ENCODE assay signal across 20 mouse cellular contexts in genomic region chr5:125167524-125167923, GRCm38 (mm10). TPM values are rescaled to one million over a fixed set of nuclear protein-coding genes. Genes with fewer than 3 reads are reported as not detected.
DNase-seq lines count a peak whose midpoint lies in the region; ATAC-seq lines count a peak whose summit lies in the region.
"Had no signal": no experiment of that assay in that cellular context is flagged by ENCODE, and none has a peak within 500 bp of the region (broad histone marks: within the 10 kb centered on the region; RNA-seq: fewer than 3 reads in every experiment).

No protein-coding gene starts in this region.

- H3K9me3 ChIP-seq in forebrain, embryonic 12.5 days, result no peaks in the 10 kb centered on the region
- no peaks in the 10 kb centered on the region for H3K9me3 ChIP-seq in forebrain, embryonic 10.5 days
- H3K9me3 ChIP-seq in hindbrain, embryonic 13.5 days, result no peaks in the 10 kb centered on the region
- H3K9me3 ChIP-seq in hindbrain, embryonic 12.5 days (replicated peaks), result no peaks in the 10 kb centered on the region
- H3K9me3 ChIP-seq in neural tube, embryonic 12.5 days, result no peaks in the 10 kb centered on the region
- H3K9me3 ChIP-seq: embryonic facial prominence, embryonic 15.5 days; liver, embryonic 13.5 days; lung, embryonic 15.5 days; stomach, embryonic 15.5 days had no signal

- no peaks in the 10 kb centered on the region; the same call in 1 of the 2 replicates for H3K36me3 ChIP-seq in forebrain, embryonic 12.5 days (replicated peaks)
- H3K36me3 ChIP-seq in forebrain, embryonic 10.5 days (replicated peaks), result peaks cover 16% of the 10 kb centered on the region
- H3K36me3 ChIP-seq in hindbrain, embryonic 13.5 days, result no peaks in the 10 kb centered on the region
- no peaks in the 10 kb centered on the region for H3K36me3 ChIP-seq in hindbrain, embryonic 12.5 days
- no peaks in the 10 kb centered on the region for H3K36me3 ChIP-seq in neural tube, embryonic 12.5 days
- H3K36me3 ChIP-seq: embryonic facial prominence, embryonic 15.5 days; liver, embryonic 13.5 days; lung, embryonic 15.5 days; stomach, embryonic 15.5 days had no signal

- no peak for DNase-seq in forebrain, embryonic 10.5 days (ENCODE audit: extremely low spot score, low spot score)
- no peak for DNase-seq in neural tube, embryonic 10.5 days (ENCODE audit: extremely low spot score, low spot score)
- DNase-seq in urinary bladder, postnatal 10 days (ENCODE audit: low spot score), result no peak
- DNase-seq: B cell, adult 2 months; cerebellum, adult 11-12 months; heart, postnatal 10 days; kidney, postnatal 10 days; liver, embryonic 13.5 days; lung, postnatal 4 days; retina, postnatal 1 day; thymus, adult 18-20 months; thymus, postnatal 4 days had no signal

- H3K27me3 ChIP-seq in forebrain, embryonic 12.5 days, result no peaks in the 10 kb centered on the region
- no peaks in the 10 kb centered on the region for H3K27me3 ChIP-seq in forebrain, embryonic 10.5 days (ENCODE audit: poor library complexity, severe bottlenecking)
- H3K27me3 ChIP-seq in hindbrain, embryonic 13.5 days, result no peaks in the 10 kb centered on the region
- H3K27me3 ChIP-seq in hindbrain, embryonic 12.5 days, result no peaks in the 10 kb centered on the region
- H3K27me3 ChIP-seq in neural tube, embryonic 12.5 days (replicated peaks), result no peaks in the 10 kb centered on the region
- H3K27me3 ChIP-seq: embryonic facial prominence, embryonic 15.5 days; liver, embryonic 13.5 days; lung, embryonic 15.5 days; stomach, embryonic 15.5 days had no signal

- H3K27ac ChIP-seq in forebrain, embryonic 12.5 days, result 0 out of 2 replicates have a peak overlapping the region, but pooled peaks have one; percentile 19
- no peak overlapping the region for H3K27ac ChIP-seq in forebrain, embryonic 10.5 days
- 0 out of 2 replicates have a peak overlapping the region, but pooled peaks have one; percentile 30 for H3K27ac ChIP-seq in hindbrain, embryonic 13.5 days
- no peak overlapping the region for H3K27ac ChIP-seq in hindbrain, embryonic 12.5 days
- H3K27ac ChIP-seq in neural tube, embryonic 12.5 days, result 0 out of 2 replicates have a peak overlapping the region, but pooled peaks have one; percentile 4
- H3K27ac ChIP-seq: embryonic facial prominence, embryonic 15.5 days; liver, embryonic 13.5 days; lung, embryonic 15.5 days; stomach, embryonic 15.5 days had no signal

- no peak overlapping the region for H3K9ac ChIP-seq in forebrain, embryonic 12.5 days
- H3K9ac ChIP-seq in hindbrain, embryonic 13.5 days, result no peak overlapping the region
- no peak overlapping the region for H3K9ac ChIP-seq in hindbrain, embryonic 12.5 days
- no peak overlapping the region for H3K9ac ChIP-seq in neural tube, embryonic 12.5 days
- H3K9ac ChIP-seq: embryonic facial prominence, embryonic 15.5 days; liver, embryonic 13.5 days; lung, embryonic 15.5 days; stomach, embryonic 15.5 days had no signal

- peaks cover 82% of the 10 kb centered on the region for H3K4me1 ChIP-seq in forebrain, embryonic 12.5 days
- H3K4me1 ChIP-seq in forebrain, embryonic 10.5 days, result peaks cover 93% of the 10 kb centered on the region
- H3K4me1 ChIP-seq in hindbrain, embryonic 13.5 days (replicated peaks), result peaks cover 99% of the 10 kb centered on the region
- H3K4me1 ChIP-seq in hindbrain, embryonic 12.5 days, result peaks cover 86% of the 10 kb centered on the region
- peaks cover 93% of the 10 kb centered on the region for H3K4me1 ChIP-seq in neural tube, embryonic 12.5 days

- H3K4me3 ChIP-seq in forebrain, embryonic 12.5 days (replicated peaks), result no peak overlapping the region
- no peak overlapping the region for H3K4me3 ChIP-seq in forebrain, embryonic 10.5 days
- H3K4me3 ChIP-seq in hindbrain, embryonic 13.5 days, result no peak overlapping the region
- H3K4me3 ChIP-seq in hindbrain, embryonic 12.5 days, result no peak overlapping the region
- H3K4me3 ChIP-seq in neural tube, embryonic 12.5 days, result no peak overlapping the region
- H3K4me3 ChIP-seq: embryonic facial prominence, embryonic 15.5 days; liver, embryonic 13.5 days; lung, embryonic 15.5 days; stomach, embryonic 15.5 days had no signal

- 87% methylated on average over 5 of the region's 5 CpGs for WGBS in forebrain, embryonic 12.5 days
- 83% methylated on average over 5 of the region's 5 CpGs for WGBS in forebrain, embryonic 10.5 days
- WGBS in hindbrain, embryonic 13.5 days, result 80% methylated on average over 5 of the region's 5 CpGs
- WGBS in hindbrain, embryonic 12.5 days, result 77% methylated on average over 5 of the region's 5 CpGs
- 80% methylated on average over 5 of the region's 5 CpGs for WGBS in neural tube, embryonic 12.5 days

- no peak for ATAC-seq in forebrain, embryonic 12.5 days (ENCODE audit: low FRiP score)
- no peak for ATAC-seq in hindbrain, embryonic 13.5 days (ENCODE audit: low FRiP score)
- ATAC-seq in hindbrain, embryonic 12.5 days (ENCODE audit: low FRiP score), result no peak
- ATAC-seq in neural tube, embryonic 12.5 days (ENCODE audit: low FRiP score, low read depth), result no peak

- H3K4me2 ChIP-seq in forebrain, embryonic 12.5 days, result no peak overlapping the region
- no peak overlapping the region for H3K4me2 ChIP-seq in hindbrain, embryonic 13.5 days
- H3K4me2 ChIP-seq in hindbrain, embryonic 12.5 days (replicated peaks), result no peak overlapping the region
- H3K4me2 ChIP-seq in neural tube, embryonic 12.5 days (replicated peaks), result no peak overlapping the region
- H3K4me2 ChIP-seq: embryonic facial prominence, embryonic 15.5 days; liver, embryonic 13.5 days; lung, embryonic 15.5 days; midbrain, embryonic 11.5 days; stomach, embryonic 15.5 days had no signal

RNA-seq across cellular contexts. Expression of gene Ncor2, which starts 11.5 kb away (rescaled TPM):
- 26.0 and 27.0 TPM in 2 replicates for polyA plus RNA-seq in forebrain, embryonic 12.5 days (2016; fragmentation: Nextera tagmentation; extraction: Ambion mirVana)
- 15.7 and 17.8 TPM in 2 replicates for polyA plus RNA-seq in forebrain, embryonic 10.5 days (2016; fragmentation: Nextera tagmentation; extraction: Ambion mirVana)
- 24.8 and 25.1 TPM in 2 replicates for polyA plus RNA-seq in hindbrain, embryonic 13.5 days (2015; fragmentation: Nextera tagmentation; extraction: Ambion mirVana)
- 30.2 and 31.0 TPM in 2 replicates for polyA plus RNA-seq in hindbrain, embryonic 12.5 days (2016; fragmentation: Nextera tagmentation; extraction: Ambion mirVana)
- polyA plus RNA-seq in neural tube, embryonic 12.5 days (2016; fragmentation: Nextera tagmentation; extraction: Ambion mirVana), result 36.0 and 36.9 TPM in 2 replicates

Comparison
In these comparisons a context has a peak if more than half of its experiments do, and no peak if none do; other contexts are left out.
1. H3K27ac ChIP-seq: peak in forebrain, embryonic 12.5 days (single experiment), hindbrain, embryonic 13.5 days (single experiment) and neural tube, embryonic 12.5 days (single experiment); none in forebrain, embryonic 10.5 days (single experiment) and hindbrain, embryonic 12.5 days (single experiment).